Mouse (Mus musculus) CH12.LX (cell line): ENCODE results near the gene Adgrl1. TPM values are rescaled to one million over a fixed set of nuclear protein-coding genes. Genes with fewer than 3 reads are reported as not detected.

Experiments used
- DNase-seq: peaks from one replicate; pipeline ENCODE4 v3.0.0-alpha.2; 2013; ENCODE audit errors: extremely low read depth
- H3K27ac ChIP-seq: 2 replicates; pipeline ENCODE4 v1.5.1; 2012; ENCODE audit warnings: low read depth, mild to moderate bottlenecking, control low read depth, moderate library complexity; ENCODE audit not compliant: insufficient read depth
- H3K27me3 ChIP-seq: replicated peaks from 2 replicates; pipeline ENCODE3; 2012; ENCODE audit warnings: inconsistent platforms
- H3K36me3 ChIP-seq, 2 experiments: replicated peaks in 1 of 2; 2 replicates each; pipeline versions ENCODE3 to v1.6.1; 2012; ENCODE audit warnings: inconsistent platforms in 1 of 2, low read length in 1 of 2, mild to moderate bottlenecking in 1 of 2, mixed read lengths in 1 of 2, moderate library complexity in 1 of 2; ENCODE audit not compliant: control insufficient read depth in 1 of 2, insufficient read depth in 1 of 2
- H3K4me1 ChIP-seq, 2 experiments: 2 replicates each; pipeline ENCODE4 v1.6.1; 2012; ENCODE audit warnings: inconsistent platforms in 1 of 2, moderate library complexity in 1 of 2; ENCODE audit not compliant: insufficient read depth in 2 of 2, control insufficient read depth in 1 of 2
- H3K4me2 ChIP-seq: 2 replicates; pipeline ENCODE4 v1.6.1; 2012; ENCODE audit warnings: low read depth, mild to moderate bottlenecking, control low read depth; ENCODE audit not compliant: poor library complexity, insufficient read depth, severe bottlenecking
- H3K4me3 ChIP-seq, 3 experiments: fragments of 150-350 bp in 1 of 3; sonication (generic) in 1 of 3; replicated peaks in 1 of 3; 2 replicates each; pipeline versions ENCODE3 to v1.5.1; 2011 to 2012; ENCODE audit warnings: low read depth in 2 of 3, low read length in 2 of 3, mild to moderate bottlenecking in 2 of 3, moderate library complexity in 2 of 3, control low read depth in 1 of 3, improper control_type of control experiment in 1 of 3, inconsistent platforms in 1 of 3, mixed read lengths in 1 of 3; ENCODE audit not compliant: poor library complexity in 1 of 3
- H3K79me2 ChIP-seq: replicated peaks from 2 replicates; pipeline ENCODE4 v1.6.1; 2012; ENCODE audit warnings: mild to moderate bottlenecking, moderate library complexity; ENCODE audit not compliant: control insufficient read depth, poor library complexity, insufficient read depth, severe bottlenecking; ENCODE audit errors: extremely low read depth
- H3K9ac ChIP-seq: 2 replicates; pipeline ENCODE4 v1.6.1; 2012; ENCODE audit warnings: low read depth, mild to moderate bottlenecking, control low read depth, moderate library complexity; ENCODE audit not compliant: insufficient read depth
- H3K9me3 ChIP-seq: replicated peaks from 2 replicates; pipeline ENCODE3; 2012; ENCODE audit warnings: low read length, inconsistent platforms, mixed read lengths
- BHLHE40 ChIP-seq: IDR thresholded peaks from 2 replicates; pipeline ENCODE4 v1.6.1; 2011; ENCODE audit warnings: mild to moderate bottlenecking, low read depth, low read length, improper control_type of control experiment
- E2F4 ChIP-seq: IDR thresholded peaks from 2 replicates; pipeline ENCODE4 v1.6.1; 2011; ENCODE audit warnings: low read depth, low read length, improper control_type of control experiment; ENCODE audit not compliant: insufficient replicate concordance
- ELF1 ChIP-seq: IDR thresholded peaks from 2 replicates; pipeline ENCODE4 v1.6.1; 2014; ENCODE audit warnings: low read depth, mild to moderate bottlenecking, inconsistent platforms, low read length, improper control_type of control experiment
- IRF4 ChIP-seq: IDR thresholded peaks from 2 replicates; pipeline ENCODE4 v1.6.1; 2014; ENCODE audit warnings: low read depth, mild to moderate bottlenecking, inconsistent platforms, low read length, improper control_type of control experiment
- JUN ChIP-seq: IDR thresholded peaks from 2 replicates; pipeline ENCODE4 v1.6.1; 2011; ENCODE audit warnings: low read depth, mild to moderate bottlenecking, low read length, improper control_type of control experiment, moderate library complexity; ENCODE audit not compliant: insufficient read depth
- JUND ChIP-seq: conservative IDR thresholded peaks from 2 replicates; pipeline ENCODE4 v1.6.1; 2011; ENCODE audit warnings: low read depth, low read length, improper control_type of control experiment
- KAT2A ChIP-seq: IDR thresholded peaks from 2 replicates; pipeline ENCODE4 v1.6.1; 2012; ENCODE audit warnings: low read length, improper control_type of control experiment, inconsistent platforms; ENCODE audit not compliant: insufficient replicate concordance
- MAFK ChIP-seq: IDR thresholded peaks from 2 replicates; pipeline ENCODE4 v1.6.1; 2011; ENCODE audit warnings: low read length, improper control_type of control experiment; ENCODE audit not compliant: insufficient replicate concordance
- MAX ChIP-seq: IDR thresholded peaks from 2 replicates; pipeline ENCODE4 v1.6.1; 2011; ENCODE audit warnings: low read length, improper control_type of control experiment
- MXI1 ChIP-seq: IDR thresholded peaks from 2 replicates; pipeline ENCODE4 v1.6.1; 2011; ENCODE audit warnings: mild to moderate bottlenecking, low read depth, low read length, improper control_type of control experiment
- NELFE ChIP-seq: IDR thresholded peaks from 2 replicates; pipeline ENCODE4 v1.6.1; 2011; ENCODE audit warnings: low read depth, low read length, improper control_type of control experiment
- NRF1 ChIP-seq: IDR thresholded peaks from 2 replicates; pipeline ENCODE4 v1.6.1; 2014; ENCODE audit warnings: low read depth, mild to moderate bottlenecking, inconsistent platforms, low read length, improper control_type of control experiment, moderate library complexity
- RAD21 ChIP-seq: IDR thresholded peaks from 2 replicates; pipeline ENCODE4 v1.6.1; 2011; ENCODE audit warnings: low read depth, mild to moderate bottlenecking, low read length, improper control_type of control experiment, moderate library complexity
- SIN3A ChIP-seq: IDR thresholded peaks from 2 replicates; pipeline ENCODE4 v1.6.1; 2012; ENCODE audit warnings: low read length, improper control_type of control experiment, inconsistent platforms
- TBP ChIP-seq: conservative IDR thresholded peaks from 2 replicates; pipeline ENCODE4 v1.6.1; 2011; ENCODE audit warnings: low read depth, low read length, improper control_type of control experiment
- UBTF ChIP-seq: IDR thresholded peaks from 2 replicates; pipeline ENCODE4 v1.6.1; 2012; ENCODE audit warnings: low read depth, mild to moderate bottlenecking, inconsistent platforms, low read length, improper control_type of control experiment, moderate library complexity
- ZC3H11A ChIP-seq: IDR thresholded peaks from 2 replicates; pipeline ENCODE4 v1.6.1; 2012; ENCODE audit warnings: low read depth, mild to moderate bottlenecking, inconsistent platforms, low read length, improper control_type of control experiment
- ZNF384 ChIP-seq: IDR thresholded peaks from 2 replicates; pipeline ENCODE4 v1.6.1; 2012; ENCODE audit warnings: low read depth, low read length, improper control_type of control experiment, inconsistent platforms
- dilution Hi-C: fragments of 300-500 bp; cut with MboI; formaldehyde crosslinking; loops from 2 replicates; pipeline ENCODE4 v1.14.3; 2020; ENCODE audit warnings: low sequenced_read_pairs; ENCODE audit not compliant: extremely low pct_unique_long_range_greater_than_20kb, extremely low pct_ligation_motif_present
- in situ Hi-C: fragments of 300-500 bp; cut with MboI; formaldehyde crosslinking; loops from 3 replicates; pipeline ENCODE4 v1.14.3; 2019; ENCODE audit warnings: low sequenced_read_pairs, low pct_ligation_motif_present, low pct_unique_long_range_greater_than_20kb, mixed read lengths
- polyA plus RNA-seq: library from polyadenylated mRNA; unstranded; fragments of >175 nt; gene quantifications from 2 replicates; pipeline ENCODE4 v1.2.1, GENCODE M21; 2012; ENCODE audit warnings: low read depth; ENCODE audit not compliant: insufficient read length
- total RNA-seq, 2 experiments: library from RNA; depleted of rRNA; stranded (reverse); fragments of 300-350 nt in 1 of 2; fragments of >200 nt in 1 of 2; gene quantifications; 2 replicates each; pipeline ENCODE4 v1.2.3; 2012 to 2014

The Adgrl1 gene
- total and polyA plus RNA-seq, 3 experiments, result 4.4 to 14.8 (median 14.5) TPM

- Histone ChIP-seq H3K36me3 (peaks cover 59 to 100% of the 10 kb centered on the region in 2 experiments), H3K9me3 (no peaks in the 10 kb centered on the region), H3K27me3 (no peaks in the 10 kb centered on the region), H3K4me3 (no peak overlapping the region), H3K4me1 (no peaks in the 10 kb centered on the region), H3K79me2 (no peaks in the 10 kb centered on the region), H3K27ac (no peak overlapping the region), H3K4me2 (no peak overlapping the region), H3K9ac (no peak overlapping the region)
- in situ Hi-C loops, result no loop called here
- no peak for DNase-seq
- dilution Hi-C loops, result no loop called here
- no peak for TF ChIP-seq BHLHE40
- no peak for TF ChIP-seq E2F4
Observed at GRCm38 (mm10) chr8:83934222-83934621, 34.3 kb downstream of the Adgrl1 start.

GRCm38 (mm10) chr8:83934994-83935393 lies 35.1 kb downstream of the Adgrl1 start:
- H3K9me3 ChIP-seq, result no peaks in the 10 kb centered on the region
- H3K4me3 ChIP-seq, result no peak overlapping the region
- no peak overlapping the region for H3K4me2 ChIP-seq
- TF ChIP-seq ELF1 (no peak), MAFK (no peak), UBTF (no peak), KAT2A (no peak), RAD21 (no peak), NELFE (no peak), JUN (no peak), ZNF384 (no peak), SIN3A (no peak), MXI1 (no peak), TBP (no peak), IRF4 (no peak), JUND (no peak)
- no peaks in the 10 kb centered on the region for H3K79me2 ChIP-seq
- H3K9ac ChIP-seq, result no peak overlapping the region
- in situ Hi-C loops, result no loop called here
- peaks cover 54 to 98% of the 10 kb centered on the region in 2 experiments for H3K36me3 ChIP-seq
- no peak overlapping the region for H3K27ac ChIP-seq
- DNase-seq, result no peak
- dilution Hi-C loops, result no loop called here
- H3K27me3 ChIP-seq, result no peaks in the 10 kb centered on the region
- H3K4me1 ChIP-seq, result no peaks in the 10 kb centered on the region

GRCm38 (mm10) chr8:83935435-83935834 lies 35.5 kb downstream of the Adgrl1 start:
- H3K4me3 ChIP-seq, result no peak overlapping the region
- no peak for DNase-seq
- no peak overlapping the region for H3K9ac ChIP-seq
- no peak overlapping the region for H3K27ac ChIP-seq
- no peaks in the 10 kb centered on the region for H3K79me2 ChIP-seq
- dilution Hi-C loops (no loop called here), in situ Hi-C loops (no loop called here)
- no peaks in the 10 kb centered on the region for H3K27me3 ChIP-seq
- no peaks in the 10 kb centered on the region for H3K9me3 ChIP-seq
- H3K4me1 ChIP-seq, result no peaks in the 10 kb centered on the region
- no peak for TF ChIP-seq ZC3H11A
- TF ChIP-seq NRF1, result no peak
- no peak for TF ChIP-seq MAX
- no peak for TF ChIP-seq RAD21
- H3K4me2 ChIP-seq, result no peak overlapping the region
- peaks cover 54 to 98% of the 10 kb centered on the region in 2 experiments for H3K36me3 ChIP-seq
